Mouse (Mus musculus) kidney, adult 2 months (tissue): ENCODE results near the gene Rai1.

Experiments used
- CTCF ChIP-seq: fragments of 200-500 bp; conservative IDR thresholded peaks from 2 replicates; pipeline ENCODE4 v1.5.1; 2011; ENCODE audit warnings: low read depth, mild to moderate bottlenecking, control low read depth, low read length, moderate library complexity, mixed read lengths; ENCODE audit not compliant: insufficient read depth, insufficient read length
- POLR2A ChIP-seq: fragments of 200-500 bp; IDR thresholded peaks from one replicate; pipeline ENCODE4 v1.6.1; 2011; ENCODE audit warnings: low read depth, low read length, control low read depth

GRCm38 (mm10) chr11:60058441-60058840 lies 46.4 kb upstream of the Rai1 start:
- no peak for TF ChIP-seq POLR2A
- no peak for TF ChIP-seq CTCF
